Mouse (Mus musculus) gonadal fat pad, adult 2 months (tissue): ENCODE measurements around the gene Gm20388. TPM values are rescaled to one million over a fixed set of nuclear protein-coding genes. Genes with fewer than 3 reads are reported as not detected.
"Not testable (repeated sequence)": the region's sequence is repeated elsewhere in the genome, so short reads cannot be mapped to it uniquely, and the experiment has no call there.

ENCODE experiments used
- DNase-seq: peaks from one replicate; pipeline ENCODE4 v3.0.0-alpha.2; 2012; ENCODE audit warnings: low read depth
- polyA plus RNA-seq: library from polyadenylated mRNA; depleted of rRNA; stranded (reverse); fragments of >200 nt; gene quantifications from 2 replicates; pipeline ENCODE4 v1.2.3, GENCODE M21; 2012

Gm20388 gene
- polyA plus RNA-seq, 1 experiment, result 119 TPM

GRCm38 (mm10) chr8:123895230-123895629, 3984.6 kb downstream of the Gm20388 start:
- DNase-seq, result no peak

- no peak for DNase-seq
Measured at GRCm38 (mm10) chr8:123895680-123896365, 3985.2 kb downstream of the Gm20388 start.

- DNase-seq, result no peak
Measured at GRCm38 (mm10) chr8:123896366-123896761, 3985.7 kb downstream of the Gm20388 start.

GRCm38 (mm10) chr8:123896774-123897173, 3986.1 kb downstream of the Gm20388 start:
- DNase-seq, result no peak

- DNase-seq, result no peak
Measured at GRCm38 (mm10) chr8:123898576-123898975, 3987.9 kb downstream of the Gm20388 start.

GRCm38 (mm10) chr8:123899366-123899765, 3988.7 kb downstream of the Gm20388 start:
- no peak for DNase-seq

GRCm38 (mm10) chr8:123902653-123903052, 3992.0 kb downstream of the Gm20388 start:
- DNase-seq, result no peak

GRCm38 (mm10) chr8:123907604-123908003, 3997.0 kb downstream of the Gm20388 start:
- no peak for DNase-seq

GRCm38 (mm10) chr8:123912265-123912664, 4001.6 kb downstream of the Gm20388 start:
- DNase-seq, result no peak

- DNase-seq, result no peak
Measured at GRCm38 (mm10) chr8:123914635-123915034, 4004.0 kb downstream of the Gm20388 start.

GRCm38 (mm10) chr8:123924719-123925118, 4014.1 kb downstream of the Gm20388 start:
- DNase-seq, result no peak

- no peak for DNase-seq
Measured at GRCm38 (mm10) chr8:123925671-123926070, 4015.0 kb downstream of the Gm20388 start.

GRCm38 (mm10) chr8:123929026-123929425, 4018.4 kb downstream of the Gm20388 start:
- DNase-seq, result no peak

GRCm38 (mm10) chr8:123948942-123949685, 4038.5 kb downstream of the Gm20388 start, which contains the start of gene Nup133:
Gene Nup133 (minus strand): TSS chr8:123949265.
- DNase-seq, result peak; percentile 70

- DNase-seq, result no peak
Measured at GRCm38 (mm10) chr8:123949686-123949986, 4039.0 kb downstream of the Gm20388 start.

- no peak for DNase-seq
Measured at GRCm38 (mm10) chr8:123950077-123950802, 4039.6 kb downstream of the Gm20388 start.

GRCm38 (mm10) chr8:123953686-123954085, 4043.0 kb downstream of the Gm20388 start:
- no peak for DNase-seq

GRCm38 (mm10) chr8:123954246-123954645, 4043.6 kb downstream of the Gm20388 start:
- DNase-seq, result no peak

- DNase-seq, result no peak
Measured at GRCm38 (mm10) chr8:123958130-123958529, 4047.5 kb downstream of the Gm20388 start.

GRCm38 (mm10) chr8:123959473-123959872, 4048.8 kb downstream of the Gm20388 start:
- no peak for DNase-seq

- no peak for DNase-seq
Measured at GRCm38 (mm10) chr8:123960056-123960455, 4049.4 kb downstream of the Gm20388 start.

- not testable (repeated sequence) for DNase-seq
Measured at GRCm38 (mm10) chr8:123960556-123960955, 4049.9 kb downstream of the Gm20388 start.

GRCm38 (mm10) chr8:123961371-123961770, 4050.7 kb downstream of the Gm20388 start:
- no peak for DNase-seq
